Mouse (Mus musculus): ENCODE data around the gene Clnk. TPM values are rescaled to one million over a fixed set of nuclear protein-coding genes. Genes with fewer than 3 reads are reported as not detected.

Clnk gene
- polyA plus RNA-seq, 1 experiment from 2014 or later, result 0.12 TPM

GRCm38 (mm10) chr5:38687694-38688093 is 188.9 kb downstream of the Clnk start:
- H3K4me1 ChIP-seq (ENCODE audit: control insufficient read depth, insufficient read depth, low read length), result peaks cover 8% of the 10 kb centered on the region; the same call in 1 of the 2 replicates
- H3K27ac ChIP-seq (ENCODE audit: low read depth, low read length), result no peak overlapping the region
- no peak overlapping the region for H3K4me3 ChIP-seq (ENCODE audit: low read depth, low read length)
- H3K4me2 ChIP-seq (ENCODE audit: low read depth, low read length), result no peak overlapping the region
- WGBS, result 92% methylated on average over 1 of the region's 1 CpGs
- peaks cover under 1% of the 10 kb centered on the region; the same call in 1 of the 2 replicates for H3K36me3 ChIP-seq (ENCODE audit: control insufficient read depth, insufficient read depth, low read length)
- no peak for ATAC-seq (ENCODE audit: low read depth)
- H3K9me3 ChIP-seq (ENCODE audit: control insufficient read depth, low read length), result no peaks in the 10 kb centered on the region
- no peak overlapping the region for H3K9ac ChIP-seq (replicated peaks; ENCODE audit: low read depth, low read length)
- no peaks in the 10 kb centered on the region for H3K27me3 ChIP-seq (ENCODE audit: control insufficient read depth, insufficient read depth, low read length)

GRCm38 (mm10) chr5:38684164-38684911 is 192.3 kb downstream of the Clnk start, which contains the start of gene Zfp518b:
Gene Zfp518b, minus strand, starts transcription at chr5:38684826.
- Histone ChIP-seq H3K9me3 (ENCODE audit: control insufficient read depth, low read length) (no peaks in the 10 kb centered on the region), H3K4me2 (ENCODE audit: low read depth, low read length) (peak within 1 kb of the TSS; percentile 57), H3K27ac (ENCODE audit: low read depth, low read length) (peak within 1 kb of the TSS; percentile 90), H3K4me1 (ENCODE audit: control insufficient read depth, insufficient read depth, low read length) (peaks cover 8% of the 10 kb centered on the region; the same call in 1 of the 2 replicates), H3K4me3 (ENCODE audit: low read depth, low read length) (peak within 1 kb of the TSS; percentile 73), H3K9ac (replicated peaks; ENCODE audit: low read depth, low read length) (peak within 1 kb of the TSS; percentile 92), H3K27me3 (ENCODE audit: control insufficient read depth, insufficient read depth, low read length) (no peaks in the 10 kb centered on the region), H3K36me3 (ENCODE audit: control insufficient read depth, insufficient read depth, low read length) (peaks cover 6% of the 10 kb centered on the region; the same call in 1 of the 2 replicates)
- WGBS, result under 1% methylated on average over 69 of the region's 89 CpGs
- peak; percentile 93 for ATAC-seq (ENCODE audit: low read depth)

- H3K9ac ChIP-seq (replicated peaks; ENCODE audit: low read depth, low read length), result no peak overlapping the region
- no peak overlapping the region for H3K4me3 ChIP-seq (ENCODE audit: low read depth, low read length)
- no peak overlapping the region for H3K27ac ChIP-seq (ENCODE audit: low read depth, low read length)
- 91% methylated on average over 5 of the region's 5 CpGs for WGBS
- H3K36me3 ChIP-seq (ENCODE audit: control insufficient read depth, insufficient read depth, low read length), result no peaks in the 10 kb centered on the region
- no peaks in the 10 kb centered on the region for H3K9me3 ChIP-seq (ENCODE audit: control insufficient read depth, low read length)
- no peak for ATAC-seq (ENCODE audit: low read depth)
- H3K4me2 ChIP-seq (ENCODE audit: low read depth, low read length), result no peak overlapping the region
- no peaks in the 10 kb centered on the region for H3K4me1 ChIP-seq (ENCODE audit: control insufficient read depth, insufficient read depth, low read length)
- no peaks in the 10 kb centered on the region for H3K27me3 ChIP-seq (ENCODE audit: control insufficient read depth, insufficient read depth, low read length)
These were observed 217.8 kb downstream of the Clnk start for GRCm38 (mm10) chr5:38658836-38659235.

Other genes starting within 250 kb of the Clnk start
- gene Zfp518b, start 192.0 kb downstream of the Clnk start, polyA plus RNA-seq (2014; fragmentation: Nextera tagmentation; extraction: Ambion mirVana), result 37.5 and 39.4 TPM in 2 replicates